Mouse (Mus musculus) ovary, adult 18-20 months (tissue): ENCODE data around the gene Padi4.

Experiments
- DNase-seq: peaks from one replicate; pipeline ENCODE4 v3.0.0; 2022; ENCODE audit warnings: low spot score, mixed read lengths

Padi4 gene

GRCm38 (mm10) chr4:140788264-140788663 is 14.2 kb upstream of the Padi4 start:
- DNase-seq = no peak

GRCm38 (mm10) chr4:140787414-140787813 is 13.4 kb upstream of the Padi4 start:
- no peak for DNase-seq

GRCm38 (mm10) chr4:140785217-140785616 is 11.2 kb upstream of the Padi4 start:
- no peak for DNase-seq

- DNase-seq = no peak
Observed at GRCm38 (mm10) chr4:140784292-140784945, 10.4 kb upstream of the Padi4 start.

GRCm38 (mm10) chr4:140782821-140783220 is 8.8 kb upstream of the Padi4 start:
- no peak for DNase-seq

GRCm38 (mm10) chr4:140780507-140780906 is 6.5 kb upstream of the Padi4 start:
- DNase-seq = no peak

GRCm38 (mm10) chr4:140779803-140780397 is 5.9 kb upstream of the Padi4 start:
- peak; percentile 26 for DNase-seq

- DNase-seq = no peak
Observed at GRCm38 (mm10) chr4:140776623-140777022, 2.6 kb upstream of the Padi4 start.

GRCm38 (mm10) chr4:140775876-140776275 is 1.8 kb upstream of the Padi4 start:
- no peak for DNase-seq

- no peak for DNase-seq
Observed at GRCm38 (mm10) chr4:140774893-140775292, 857 bp upstream of the Padi4 start.

- no peak for DNase-seq
Observed at GRCm38 (mm10) chr4:140771091-140771490, 2.9 kb downstream of the Padi4 start.

- DNase-seq = peak; percentile 33
Observed at GRCm38 (mm10) chr4:140770433-140770832, 3.6 kb downstream of the Padi4 start.

- DNase-seq = no peak
Observed at GRCm38 (mm10) chr4:140768973-140769372, 5.1 kb downstream of the Padi4 start.

- DNase-seq = no peak
Observed at GRCm38 (mm10) chr4:140765936-140766335, 8.1 kb downstream of the Padi4 start.

GRCm38 (mm10) chr4:140763158-140763557 is 10.9 kb downstream of the Padi4 start:
- no peak for DNase-seq

GRCm38 (mm10) chr4:140761601-140762000 is 12.4 kb downstream of the Padi4 start:
- DNase-seq = no peak

- no peak for DNase-seq
Observed at GRCm38 (mm10) chr4:140755811-140756210, 18.2 kb downstream of the Padi4 start.

GRCm38 (mm10) chr4:140753366-140753765 is 20.7 kb downstream of the Padi4 start:
- DNase-seq = no peak

- no peak for DNase-seq
Observed at GRCm38 (mm10) chr4:140750328-140750727, 23.7 kb downstream of the Padi4 start.

GRCm38 (mm10) chr4:140747978-140748377 is 26.1 kb downstream of the Padi4 start:
- DNase-seq = no peak

GRCm38 (mm10) chr4:140744654-140745053 is 29.4 kb downstream of the Padi4 start:
- no peak for DNase-seq

- no peak for DNase-seq
Observed at GRCm38 (mm10) chr4:140743086-140743485, 30.9 kb downstream of the Padi4 start.

- no peak for DNase-seq
Observed at GRCm38 (mm10) chr4:140742543-140742942, 31.5 kb downstream of the Padi4 start, which contains the start of gene Padi6. Gene Padi6 (minus strand): TSS chr4:140742643.

GRCm38 (mm10) chr4:140741401-140741800 is 32.6 kb downstream of the Padi4 start:
- DNase-seq = no peak
